Mouse (Mus musculus): ENCODE results near the gene Zfhx2. TPM values are rescaled to one million over a fixed set of nuclear protein-coding genes. Genes with fewer than 3 reads are reported as not detected.
"Not testable (repeated sequence)": the region's sequence is repeated elsewhere in the genome, so short reads cannot be mapped to it uniquely, and the experiment has no call there.

Zfhx2 gene
- polyA plus RNA-seq, 1 experiment from 2014 or later = 6.0 TPM

DNA sequence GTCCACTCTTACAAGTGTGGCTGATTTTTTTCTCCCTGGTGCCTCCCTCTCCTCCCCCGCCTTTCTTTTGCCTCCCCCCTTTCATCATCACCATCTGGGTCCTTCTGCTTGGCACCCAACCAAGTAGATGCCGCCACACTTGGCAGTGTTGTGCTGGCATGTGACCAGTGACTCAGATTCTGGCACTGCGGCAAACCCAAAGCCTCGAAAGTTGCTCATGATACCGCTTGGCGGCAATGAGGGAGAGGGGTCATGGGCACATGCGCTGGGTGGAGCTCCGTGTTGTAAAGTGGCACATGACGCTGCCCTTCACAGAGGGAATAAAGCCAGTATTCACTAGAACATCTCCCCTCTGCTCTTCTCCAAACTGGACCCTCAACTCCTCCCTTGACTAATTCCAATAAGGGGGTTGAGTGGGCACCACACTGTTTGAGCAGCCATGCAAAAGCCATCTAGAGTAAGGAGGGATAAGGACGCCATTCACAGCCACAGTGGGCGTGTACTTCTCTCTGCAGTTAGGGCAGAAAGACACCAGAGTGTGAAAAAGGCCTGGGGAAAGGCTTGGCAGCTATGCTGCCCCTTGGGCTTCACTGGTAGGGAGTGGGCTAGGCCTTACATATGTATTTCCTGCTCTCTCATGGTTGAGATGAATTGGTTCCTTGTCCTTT lies 36.8 kb downstream of the Zfhx2 start:
- Histone ChIP-seq H3K4me1 (ENCODE audit: control insufficient read depth, insufficient read depth, low read length) (no peaks in the 10 kb centered on the region), H3K9ac (replicated peaks; ENCODE audit: low read depth, low read length) (no peak overlapping the region), H3K27me3 (ENCODE audit: control insufficient read depth, insufficient read depth, low read length) (no peaks in the 10 kb centered on the region), H3K4me3 (ENCODE audit: low read depth, low read length) (no peak overlapping the region), H3K9me3 (ENCODE audit: control insufficient read depth, low read depth, low read length) (no peaks in the 10 kb centered on the region), H3K4me2 (replicated peaks; ENCODE audit: low read depth, low read length) (no peak overlapping the region), H3K36me3 (ENCODE audit: control insufficient read depth, insufficient read depth, low read length) (no peaks in the 10 kb centered on the region), H3K27ac (ENCODE audit: low read length) (no peak overlapping the region)
- no peak for ATAC-seq (ENCODE audit: insufficient number of reproducible peaks, insufficient read depth, low FRiP score, low read depth)
- 79% methylated on average over 11 of the region's 11 CpGs for WGBS

DNA sequence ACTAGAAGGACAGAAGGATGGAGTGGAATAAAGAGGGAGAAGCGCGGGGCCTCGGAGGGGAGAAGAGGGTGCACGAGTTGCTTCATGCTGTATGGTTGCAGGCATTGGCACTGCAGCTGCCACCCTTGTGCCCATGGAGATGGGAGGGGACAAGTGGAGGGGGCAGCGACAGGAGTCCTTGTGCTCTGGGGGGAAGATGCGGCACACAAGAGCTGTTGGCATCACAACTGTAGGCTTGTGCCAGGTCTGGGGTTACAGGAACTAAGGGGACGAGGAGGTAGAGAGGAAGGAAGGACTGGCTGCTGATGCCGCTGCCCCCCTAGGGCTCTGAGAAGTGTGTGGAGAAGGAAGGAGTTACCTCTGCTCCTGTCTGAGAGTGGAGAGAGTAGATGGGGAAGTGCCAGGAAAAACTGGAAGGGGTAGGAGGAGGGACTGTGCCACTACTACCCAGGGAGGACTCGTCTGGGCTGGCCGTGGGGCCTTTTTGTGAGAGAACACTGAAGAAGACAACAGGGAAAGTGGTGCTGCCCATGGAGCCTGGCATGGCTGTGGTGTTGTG lies 37.9 kb downstream of the Zfhx2 start:
- Histone ChIP-seq H3K4me3 (ENCODE audit: low read depth, low read length) (no peak overlapping the region), H3K9me3 (ENCODE audit: control insufficient read depth, low read depth, low read length) (no peaks in the 10 kb centered on the region), H3K4me1 (ENCODE audit: control insufficient read depth, insufficient read depth, low read length) (no peaks in the 10 kb centered on the region), H3K27me3 (ENCODE audit: control insufficient read depth, insufficient read depth, low read length) (no peaks in the 10 kb centered on the region), H3K27ac (ENCODE audit: low read length) (no peak overlapping the region), H3K36me3 (ENCODE audit: control insufficient read depth, insufficient read depth, low read length) (no peaks in the 10 kb centered on the region), H3K4me2 (replicated peaks; ENCODE audit: low read depth, low read length) (no peak overlapping the region), H3K9ac (replicated peaks; ENCODE audit: low read depth, low read length) (no peak overlapping the region)
- WGBS = 87% methylated on average over 10 of the region's 10 CpGs
- no peak for ATAC-seq (ENCODE audit: insufficient number of reproducible peaks, insufficient read depth, low FRiP score, low read depth)

DNA sequence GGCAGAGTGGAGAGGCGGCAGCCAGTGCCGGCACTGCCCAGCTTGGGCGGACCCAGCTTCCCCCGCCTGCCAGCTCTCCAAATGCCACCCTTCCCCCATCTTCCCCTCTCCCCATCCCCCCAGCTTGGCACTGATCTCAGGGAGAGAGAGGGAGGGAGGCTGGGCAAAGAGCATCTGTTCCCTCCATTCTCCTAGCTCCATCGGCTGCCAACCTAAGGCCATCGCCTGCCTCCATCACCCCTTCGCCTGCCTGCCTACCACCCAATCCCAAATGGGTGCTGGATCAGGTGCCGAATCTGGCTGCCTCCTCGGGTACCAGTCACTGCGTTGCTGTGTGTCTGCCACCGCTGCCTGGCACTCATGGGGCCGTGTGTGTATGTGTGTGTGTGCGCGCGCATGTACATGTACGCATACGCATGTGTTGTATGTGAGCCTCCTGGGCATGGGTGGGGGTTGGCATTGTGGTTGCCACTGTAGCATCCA lies 38.4 kb downstream of the Zfhx2 start:
- H3K4me1 ChIP-seq (ENCODE audit: control insufficient read depth, insufficient read depth, low read length) = no peaks in the 10 kb centered on the region
- no peaks in the 10 kb centered on the region for H3K27me3 ChIP-seq (ENCODE audit: control insufficient read depth, insufficient read depth, low read length)
- no peak for ATAC-seq (ENCODE audit: insufficient number of reproducible peaks, insufficient read depth, low FRiP score, low read depth)
- no peak overlapping the region for H3K4me3 ChIP-seq (ENCODE audit: low read depth, low read length)
- H3K9me3 ChIP-seq (ENCODE audit: control insufficient read depth, low read depth, low read length) = no peaks in the 10 kb centered on the region
- H3K27ac ChIP-seq (ENCODE audit: low read length) = no peak overlapping the region
- H3K36me3 ChIP-seq (ENCODE audit: control insufficient read depth, insufficient read depth, low read length) = no peaks in the 10 kb centered on the region
- no peak overlapping the region for H3K4me2 ChIP-seq (replicated peaks; ENCODE audit: low read depth, low read length)
- WGBS = 86% methylated on average over 17 of the region's 17 CpGs
- H3K9ac ChIP-seq (replicated peaks; ENCODE audit: low read depth, low read length) = no peak overlapping the region

- no peaks in the 10 kb centered on the region for H3K4me1 ChIP-seq (ENCODE audit: control insufficient read depth, insufficient read depth, low read length)
- H3K4me3 ChIP-seq (ENCODE audit: low read depth, low read length) = no peak overlapping the region
- H3K27ac ChIP-seq (ENCODE audit: low read length) = no peak overlapping the region
- H3K9ac ChIP-seq (replicated peaks; ENCODE audit: low read depth, low read length) = no peak overlapping the region
- no peaks in the 10 kb centered on the region for H3K27me3 ChIP-seq (ENCODE audit: control insufficient read depth, insufficient read depth, low read length)
- WGBS = 80% methylated on average over 4 of the region's 4 CpGs
- ATAC-seq (ENCODE audit: insufficient number of reproducible peaks, insufficient read depth, low FRiP score, low read depth) = no peak
- H3K9me3 ChIP-seq (ENCODE audit: control insufficient read depth, low read depth, low read length) = no peaks in the 10 kb centered on the region
- H3K4me2 ChIP-seq (replicated peaks; ENCODE audit: low read depth, low read length) = no peak overlapping the region
- no peaks in the 10 kb centered on the region for H3K36me3 ChIP-seq (ENCODE audit: control insufficient read depth, insufficient read depth, low read length)
Measured at GRCm38 (mm10) chr14:55053050-55053449, 39.1 kb downstream of the Zfhx2 start.

DNA sequence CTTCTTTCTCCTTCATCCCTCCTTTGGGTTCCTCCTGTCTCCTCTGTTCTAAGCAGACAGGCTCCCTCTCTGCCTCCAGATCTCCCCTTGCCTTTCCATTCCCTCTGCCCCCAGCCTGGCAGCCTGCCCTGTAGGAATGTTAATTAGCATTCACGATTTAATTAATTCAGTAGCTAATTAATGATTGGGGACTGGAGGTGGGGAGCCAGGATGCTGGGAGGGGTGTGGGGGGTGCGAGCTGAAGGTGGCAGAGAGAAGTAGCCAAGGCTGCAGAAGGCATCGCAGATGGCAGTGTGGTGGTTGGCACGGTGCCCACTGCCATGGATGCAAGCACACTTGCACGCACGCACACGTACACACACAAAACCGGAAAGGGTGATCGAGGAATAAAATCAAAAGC lies 39.6 kb downstream of the Zfhx2 start:
- Histone ChIP-seq H3K4me3 (ENCODE audit: low read depth, low read length) (no peak overlapping the region), H3K9me3 (ENCODE audit: control insufficient read depth, low read depth, low read length) (no peaks in the 10 kb centered on the region), H3K4me2 (replicated peaks; ENCODE audit: low read depth, low read length) (no peak overlapping the region), H3K36me3 (ENCODE audit: control insufficient read depth, insufficient read depth, low read length) (no peaks in the 10 kb centered on the region), H3K27ac (ENCODE audit: low read length) (no peak overlapping the region), H3K9ac (replicated peaks; ENCODE audit: low read depth, low read length) (no peak overlapping the region), H3K27me3 (ENCODE audit: control insufficient read depth, insufficient read depth, low read length) (no peaks in the 10 kb centered on the region), H3K4me1 (ENCODE audit: control insufficient read depth, insufficient read depth, low read length) (no peaks in the 10 kb centered on the region)
- 82% methylated on average over 9 of the region's 9 CpGs for WGBS
- no peak for ATAC-seq (ENCODE audit: insufficient number of reproducible peaks, insufficient read depth, low FRiP score, low read depth)

DNA sequence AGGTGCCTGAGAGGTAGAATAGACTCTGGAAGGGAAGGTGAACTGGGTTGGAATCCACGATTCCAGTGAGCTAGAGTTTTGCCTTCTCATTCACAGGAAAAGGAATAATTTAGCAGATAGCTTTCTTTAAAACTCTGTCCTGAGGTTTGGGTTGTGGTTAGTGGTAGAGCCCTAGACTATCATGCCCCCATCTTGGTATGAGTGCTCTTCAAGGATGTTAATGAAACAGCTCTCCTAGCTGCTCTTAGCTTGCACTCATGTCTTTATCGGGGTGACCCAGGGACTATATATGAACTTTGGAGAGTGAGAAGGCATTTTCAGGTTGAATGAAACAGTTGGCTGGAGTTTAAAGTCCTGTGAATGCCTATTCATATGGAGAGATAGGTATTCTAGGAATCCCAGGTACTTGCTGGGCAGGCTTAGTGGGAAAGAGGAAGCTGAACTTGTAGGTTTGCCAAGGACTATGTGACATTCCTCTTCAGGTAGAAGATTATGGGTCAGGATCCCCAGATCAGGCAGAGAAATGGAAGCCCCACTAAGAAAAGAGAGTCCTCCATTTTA lies 44.1 kb downstream of the Zfhx2 start:
- H3K27me3 ChIP-seq (ENCODE audit: control insufficient read depth, insufficient read depth, low read length) = no peaks in the 10 kb centered on the region
- no peak overlapping the region for H3K9ac ChIP-seq (replicated peaks; ENCODE audit: low read depth, low read length)
- H3K9me3 ChIP-seq (ENCODE audit: control insufficient read depth, low read depth, low read length) = no peaks in the 10 kb centered on the region
- H3K36me3 ChIP-seq (ENCODE audit: control insufficient read depth, insufficient read depth, low read length) = no peaks in the 10 kb centered on the region
- no peak for ATAC-seq (ENCODE audit: insufficient number of reproducible peaks, insufficient read depth, low FRiP score, low read depth)
- no peak overlapping the region for H3K4me2 ChIP-seq (replicated peaks; ENCODE audit: low read depth, low read length)
- WGBS = 69% methylated on average over 2 of the region's 2 CpGs
- H3K4me1 ChIP-seq (ENCODE audit: control insufficient read depth, insufficient read depth, low read length) = no peaks in the 10 kb centered on the region
- H3K4me3 ChIP-seq (ENCODE audit: low read depth, low read length) = no peak overlapping the region
- no peak overlapping the region for H3K27ac ChIP-seq (ENCODE audit: low read length)

DNA sequence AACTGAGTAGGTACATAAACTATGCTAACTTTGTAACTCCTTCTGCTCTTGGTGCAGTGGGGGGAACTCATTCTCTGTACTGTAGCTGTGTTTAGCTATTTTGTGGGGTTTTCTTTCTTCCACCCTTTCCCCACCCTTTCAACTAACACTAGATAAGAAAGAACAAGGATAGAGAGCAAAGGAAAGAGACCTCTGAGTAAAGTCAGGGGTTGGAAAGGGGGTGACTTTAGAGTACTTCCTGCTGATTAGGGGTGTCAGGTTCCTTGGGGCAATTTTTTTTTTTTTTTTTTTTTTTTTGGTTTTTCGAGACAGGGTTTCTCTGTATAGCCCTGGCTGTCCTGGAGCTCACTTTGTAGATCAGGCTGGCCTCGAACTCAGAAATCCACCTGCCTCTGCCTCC lies 48.4 kb downstream of the Zfhx2 start:
- WGBS = 100% methylated on average over 1 of the region's 2 CpGs
- not testable (repeated sequence) for H3K9me3 ChIP-seq (ENCODE audit: control insufficient read depth, low read depth, low read length); H3K36me3 ChIP-seq (ENCODE audit: control insufficient read depth, insufficient read depth, low read length); H3K9ac ChIP-seq (replicated peaks; ENCODE audit: low read depth, low read length); H3K4me2 ChIP-seq (replicated peaks; ENCODE audit: low read depth, low read length); H3K27me3 ChIP-seq (ENCODE audit: control insufficient read depth, insufficient read depth, low read length); H3K4me1 ChIP-seq (ENCODE audit: control insufficient read depth, insufficient read depth, low read length); H3K4me3 ChIP-seq (ENCODE audit: low read depth, low read length); ATAC-seq (ENCODE audit: insufficient number of reproducible peaks, insufficient read depth, low FRiP score, low read depth); H3K27ac ChIP-seq (ENCODE audit: low read length)

DNA sequence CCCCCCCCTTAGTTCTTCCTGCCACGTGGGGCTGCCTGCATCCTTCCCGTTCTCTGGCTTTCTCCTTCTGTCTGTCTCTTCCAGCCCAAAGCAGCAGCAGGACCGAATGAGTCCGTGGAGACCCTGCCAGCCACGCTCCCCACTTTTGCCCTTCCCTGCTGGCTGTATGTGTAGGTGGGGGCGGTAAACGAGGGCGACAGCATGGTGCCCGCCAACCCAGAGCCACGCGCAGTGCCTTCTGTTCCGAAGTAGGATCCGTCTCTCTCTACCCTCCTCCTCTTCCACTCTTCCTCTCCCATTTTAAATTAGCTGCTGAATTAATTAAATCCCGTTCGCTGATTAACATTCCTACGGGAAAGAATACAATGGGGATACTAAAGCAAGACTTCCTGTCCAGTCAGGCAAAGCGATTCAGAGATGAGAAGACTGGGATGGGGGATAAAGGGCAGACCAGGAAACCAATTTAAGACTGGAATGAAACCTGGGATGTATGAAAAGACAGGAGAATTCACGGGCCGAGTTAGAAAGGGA lies 59.4 kb downstream of the Zfhx2 start:
- Histone ChIP-seq H3K9me3 (ENCODE audit: control insufficient read depth, low read depth, low read length) (no peaks in the 10 kb centered on the region), H3K4me3 (ENCODE audit: low read depth, low read length) (no peak overlapping the region), H3K27me3 (ENCODE audit: control insufficient read depth, insufficient read depth, low read length) (no peaks in the 10 kb centered on the region), H3K27ac (ENCODE audit: low read length) (no peak overlapping the region), H3K4me2 (replicated peaks; ENCODE audit: low read depth, low read length) (no peak overlapping the region), H3K9ac (replicated peaks; ENCODE audit: low read depth, low read length) (no peak overlapping the region), H3K4me1 (ENCODE audit: control insufficient read depth, insufficient read depth, low read length) (peaks cover 9% of the 10 kb centered on the region), H3K36me3 (ENCODE audit: control insufficient read depth, insufficient read depth, low read length) (no peaks in the 10 kb centered on the region)
- 58% methylated on average over 19 of the region's 19 CpGs for WGBS
- ATAC-seq (ENCODE audit: insufficient number of reproducible peaks, insufficient read depth, low FRiP score, low read depth) = no peak

Measured in stomach, embryonic 14.5 days (tissue).